Mouse (Mus musculus) lung, adult 2 months (tissue): Measurements from ENCODE around the gene Rfx7. TPM values are rescaled to one million over a fixed set of nuclear protein-coding genes. Genes with fewer than 3 reads are reported as not detected.
A peak's percentile ranks its signal among the peaks of the same experiment; 100 is the strongest.
"Not testable (repeated sequence)": the region's sequence is repeated elsewhere in the genome, so short reads cannot be mapped to it uniquely, and the experiment has no call there.

Experiments used
- DNase-seq: peaks from one replicate; pipeline ENCODE4 v3.0.0; 2022
- H3K4me1 ChIP-seq: fragments of 200-500 bp; 2 replicates; pipeline ENCODE4 v1.6.1; 2011; ENCODE audit warnings: low read length; ENCODE audit not compliant: control insufficient read depth, insufficient read depth
- H3K4me3 ChIP-seq: fragments of 200-500 bp; replicated peaks from 2 replicates; pipeline ENCODE3; 2011; ENCODE audit warnings: low read depth, mild to moderate bottlenecking, control low read depth, low read length; ENCODE audit errors: extremely low read depth
- CTCF ChIP-seq: fragments of 200-500 bp; IDR thresholded peaks from 2 replicates; pipeline ENCODE4 v1.5.1; 2011; ENCODE audit warnings: mild to moderate bottlenecking, low read length, control low read depth; ENCODE audit not compliant: insufficient read depth
- POLR2A ChIP-seq: fragments of 200-500 bp; IDR thresholded peaks from 2 replicates; pipeline ENCODE4 v1.6.1; 2011; ENCODE audit warnings: low read depth, mild to moderate bottlenecking, control low read depth, low read length, borderline replicate concordance; ENCODE audit errors: extremely low read depth
- WGBS: fragments of 180-500 bp; shearing (Covaris S2); methylation state at CpG from one replicate; pipeline ENCODE4 v1.1.7; 2018; 5-methylcytosine and 5-hydroxymethylcytosine counted together
- polyA plus RNA-seq: library from polyadenylated mRNA; depleted of rRNA; stranded (reverse); fragments of >200 nt; gene quantifications from 2 replicates; pipeline ENCODE4 v1.2.3, GENCODE M21; 2012

Rfx7 gene
- polyA plus RNA-seq, 1 experiment = 6.1 TPM

DNA sequence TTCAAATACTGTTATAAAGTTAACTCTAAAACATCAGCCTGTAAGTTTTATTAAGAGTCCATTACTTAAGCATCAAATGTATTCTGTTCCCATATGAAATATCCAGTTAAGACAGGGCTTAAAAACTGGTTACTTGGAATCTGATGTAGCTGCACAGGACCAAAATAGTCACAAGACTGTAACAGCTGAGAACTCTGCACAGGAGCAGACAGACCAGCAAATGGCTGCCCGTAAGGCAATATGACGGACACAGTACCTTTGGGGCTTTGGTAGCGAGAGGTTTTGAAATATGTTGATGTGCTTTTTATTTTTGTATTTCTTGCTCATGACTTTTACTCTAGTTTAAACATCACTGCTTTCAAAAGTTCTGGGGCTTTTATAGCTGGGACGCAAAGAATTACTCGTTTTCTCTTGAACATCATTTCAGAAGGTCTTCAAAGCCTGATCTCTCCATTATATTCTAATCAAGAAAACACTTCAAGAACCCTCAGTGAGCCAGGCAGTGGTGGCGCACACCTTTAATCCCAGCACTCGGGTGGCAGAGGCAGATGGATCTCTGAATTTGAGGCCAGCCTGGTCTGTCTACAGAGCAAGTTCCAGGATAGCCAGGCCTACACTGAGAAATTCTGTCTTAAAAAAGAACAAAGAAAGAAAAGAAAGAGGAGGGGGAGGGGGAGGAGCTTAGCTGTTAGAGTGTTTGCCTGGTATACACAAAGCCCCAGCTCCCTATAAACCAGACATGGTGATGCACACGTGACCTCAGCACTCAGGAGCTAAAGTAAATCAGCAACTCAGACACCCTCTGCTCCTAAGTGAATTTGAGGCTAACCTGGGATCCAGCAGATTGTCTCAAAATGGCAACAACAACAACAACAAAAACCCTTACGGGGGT lies 107.2 kb downstream of the Rfx7 start:
- Histone ChIP-seq H3K4me1 (peaks cover 19% of the 10 kb centered on the region), H3K4me3 (peak overlapping the region; percentile 59)
- no peak for TF ChIP-seq POLR2A
- TF ChIP-seq CTCF = no peak
- DNase-seq = no peak
- WGBS = 53% methylated on average over 9 of the region's 9 CpGs

GRCm38 (mm10) chr9:72639843-72640621 lies 108.0 kb downstream of the Rfx7 start:
- peak; percentile 81 for DNase-seq
- Histone ChIP-seq H3K4me1 (peaks cover 19% of the 10 kb centered on the region), H3K4me3 (peak overlapping the region; percentile 59)
- TF ChIP-seq POLR2A = peak; percentile 75; the same call in 1 of the 2 replicates
- TF ChIP-seq CTCF = no peak
- 4% methylated on average over 27 of the region's 27 CpGs for WGBS

DNA sequence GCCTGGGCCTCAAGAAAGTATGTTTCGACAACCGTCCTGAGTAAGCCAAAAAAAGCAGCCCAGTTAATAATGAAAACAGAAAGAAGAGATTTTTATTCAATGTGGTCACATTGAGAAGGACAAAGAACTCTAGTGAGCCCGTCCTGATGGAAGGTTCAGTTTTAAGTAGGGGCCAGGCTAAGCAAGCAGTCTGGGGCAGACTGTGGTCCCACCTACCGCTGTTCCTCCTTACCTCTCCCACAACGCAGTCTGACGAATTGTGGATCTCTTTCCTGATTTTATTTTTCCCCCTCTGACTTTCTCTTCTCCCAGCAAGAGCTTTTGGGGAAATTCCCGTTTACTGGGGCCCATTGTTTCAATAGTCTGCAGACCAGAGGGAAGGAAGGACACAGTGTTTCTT lies 108.6 kb downstream of the Rfx7 start:
- 20% methylated on average over 7 of the region's 7 CpGs for WGBS
- no peak for DNase-seq
- no peak overlapping the region for H3K4me3 ChIP-seq

DNA sequence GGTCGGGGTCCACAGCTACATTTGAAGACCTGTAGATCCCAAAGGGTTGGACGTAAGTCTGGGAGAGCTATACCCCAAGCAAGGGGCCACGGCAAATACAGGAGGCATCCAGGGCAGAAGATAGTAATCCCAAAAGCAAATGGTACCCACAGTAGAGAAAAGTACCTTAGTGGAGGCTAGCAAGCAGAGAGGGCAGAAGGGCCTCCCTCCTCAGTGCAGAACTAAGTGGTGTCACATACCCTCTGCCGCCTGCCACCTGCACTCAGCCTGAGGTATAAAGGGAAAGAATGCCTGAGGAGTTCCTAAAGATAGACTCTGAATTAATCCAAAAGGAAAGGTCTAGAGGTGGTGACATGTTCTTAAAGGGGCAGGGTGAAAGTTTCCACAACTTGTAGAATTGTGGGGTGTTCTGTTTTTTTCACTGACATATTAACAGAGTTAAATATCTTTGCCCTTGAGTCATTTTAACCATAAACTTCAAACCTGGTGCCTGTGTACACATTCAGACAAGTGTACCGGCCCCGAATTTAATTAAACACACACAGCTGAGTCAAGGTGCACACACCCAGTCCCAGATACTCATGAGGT lies 109.1 kb downstream of the Rfx7 start:
- H3K4me1 ChIP-seq = peaks cover 19% of the 10 kb centered on the region
- 52% methylated on average over 6 of the region's 6 CpGs for WGBS
- TF ChIP-seq CTCF = no peak
- no peak overlapping the region for H3K4me3 ChIP-seq
- DNase-seq = peak; percentile 48

More for the DNA sequence above, 108.6 kb downstream of the Rfx7 start:
- peaks cover 19% of the 10 kb centered on the region for H3K4me1 ChIP-seq
- no peak for TF ChIP-seq POLR2A
- no peak for TF ChIP-seq CTCF

GRCm38 (mm10) chr9:72642756-72643447 lies 110.9 kb downstream of the Rfx7 start:
- 80% methylated on average over 4 of the region's 4 CpGs for WGBS
- not testable (repeated sequence) for DNase-seq, H3K4me3 ChIP-seq

DNA sequence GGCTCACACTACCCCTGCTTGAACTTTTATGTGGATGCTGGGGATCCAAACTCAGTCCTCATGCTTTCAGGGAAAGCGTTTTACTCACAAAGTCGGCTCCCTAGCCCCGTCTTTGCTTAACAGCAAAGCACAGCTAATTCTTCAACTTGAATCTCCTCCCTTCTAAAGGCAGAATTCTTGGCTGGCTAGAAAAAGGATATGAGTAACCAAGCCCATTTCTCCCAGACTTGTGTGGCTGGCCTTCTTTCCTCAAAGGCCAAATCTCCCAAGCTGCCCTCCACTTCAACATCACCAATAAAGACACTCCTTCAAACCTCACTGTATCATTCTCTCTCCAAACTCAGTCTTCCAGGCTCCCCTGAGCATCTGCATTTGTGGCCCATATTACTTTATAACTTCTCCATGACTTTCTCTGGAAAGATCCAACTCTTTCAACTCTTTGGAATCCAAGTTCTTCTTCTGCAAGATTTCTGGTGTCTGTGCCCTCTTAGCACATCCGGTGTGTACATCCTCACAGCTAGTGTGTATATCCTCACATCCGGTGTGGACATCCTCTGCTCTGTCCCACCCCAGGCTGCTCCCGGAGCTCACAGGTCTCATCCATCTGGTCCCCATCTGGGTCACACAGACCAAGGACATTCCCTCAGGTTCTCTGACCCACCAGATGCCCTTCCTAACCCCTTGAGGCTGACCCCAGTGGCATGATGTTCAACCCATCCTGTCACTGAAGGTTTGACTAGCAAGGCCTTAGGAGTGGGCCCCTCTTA lies 111.8 kb downstream of the Rfx7 start:
- TF ChIP-seq POLR2A = no peak
- no peak for TF ChIP-seq CTCF
- Histone ChIP-seq H3K4me1 (peaks cover 19% of the 10 kb centered on the region), H3K4me3 (no peak overlapping the region)
- 39% methylated on average over 6 of the region's 6 CpGs for WGBS
- DNase-seq = no peak

More at GRCm38 (mm10) chr9:72642756-72643447, 110.9 kb downstream of the Rfx7 start:
- H3K4me1 ChIP-seq = peaks cover 19% of the 10 kb centered on the region

DNA sequence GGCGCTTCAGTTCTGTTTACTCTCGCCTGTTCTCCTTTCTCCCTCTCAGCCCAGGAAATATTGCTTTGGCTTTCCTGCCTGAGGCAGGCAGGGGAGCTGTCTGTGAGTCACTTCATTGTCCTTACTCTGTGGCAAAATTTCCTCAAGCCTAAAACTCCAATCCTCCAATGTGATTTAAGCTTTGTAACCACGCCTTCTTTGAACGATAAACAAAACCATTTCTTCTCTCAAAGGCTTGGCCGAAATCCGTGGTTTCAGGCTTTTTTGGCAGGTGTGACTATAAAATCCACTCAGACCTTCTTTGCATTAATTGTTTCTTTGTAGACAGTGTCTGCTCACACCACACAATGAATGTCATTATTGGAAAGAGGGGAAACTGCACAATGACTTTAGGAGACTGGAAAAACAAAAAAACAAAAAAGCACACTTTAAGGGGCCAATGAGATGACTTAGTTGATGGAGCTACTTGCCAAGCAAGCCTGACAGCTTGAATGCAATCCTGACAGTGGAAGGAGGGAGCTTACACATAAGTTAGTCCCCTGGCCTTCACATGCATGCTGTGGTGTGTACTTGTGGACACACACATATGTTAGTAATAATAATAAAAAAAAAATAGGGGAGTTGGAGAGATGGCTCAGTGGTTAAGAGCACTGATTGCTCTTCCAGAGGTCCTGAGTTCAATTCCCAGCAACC lies 112.5 kb downstream of the Rfx7 start:
- DNase-seq = no peak

GRCm38 (mm10) chr9:72649781-72650180 lies 117.7 kb downstream of the Rfx7 start:
- no peak for DNase-seq

More for the DNA sequence above, 112.5 kb downstream of the Rfx7 start:
- H3K4me3 ChIP-seq = no peak overlapping the region
- H3K4me1 ChIP-seq = peaks cover 16% of the 10 kb centered on the region
- 21% methylated on average over 6 of the region's 6 CpGs for WGBS
- TF ChIP-seq CTCF = no peak
- no peak for TF ChIP-seq POLR2A

More at GRCm38 (mm10) chr9:72649781-72650180, 117.7 kb downstream of the Rfx7 start:
- peaks cover 3% of the 10 kb centered on the region; the same call in 1 of the 2 replicates for H3K4me1 ChIP-seq
- TF ChIP-seq POLR2A = no peak
- no peak for TF ChIP-seq CTCF
- no peak overlapping the region for H3K4me3 ChIP-seq
- WGBS = 27% methylated on average over 2 of the region's 2 CpGs
